Mouse (Mus musculus) frontal cortex, postnatal 10 days (tissue): Measurements from ENCODE around the gene Rbm8a.
"Not testable (repeated sequence)": the region's sequence is repeated elsewhere in the genome, so short reads cannot be mapped to it uniquely, and the experiment has no call there.

ENCODE experiments used
- DNase-seq, 2 experiments: peaks; one replicate each; pipeline ENCODE4 v3.0.0; 2022; ENCODE audit warnings: low spot score in 2 of 2, mixed read lengths in 1 of 2

The Rbm8a gene

DNA sequence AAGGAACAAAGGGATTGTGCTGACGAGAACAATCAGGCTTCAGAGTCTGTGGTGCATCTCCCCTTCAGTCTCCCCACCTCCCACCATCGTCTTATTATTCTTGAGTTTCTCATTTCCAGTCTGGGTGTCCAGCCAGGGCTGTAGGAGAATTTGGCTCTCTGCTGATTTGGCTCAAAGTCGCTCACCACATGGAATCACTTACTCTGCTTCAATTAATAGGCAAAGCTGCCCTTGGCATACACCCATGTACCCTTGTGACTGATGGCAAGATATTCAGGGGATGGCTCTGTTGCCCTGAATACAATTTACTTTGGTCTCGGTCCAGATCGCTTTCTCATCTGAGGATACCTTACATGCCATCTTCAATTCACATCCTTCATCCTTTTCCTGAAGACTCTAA lies 26.4 kb upstream of the Rbm8a start:
- DNase-seq: no peak

DNA sequence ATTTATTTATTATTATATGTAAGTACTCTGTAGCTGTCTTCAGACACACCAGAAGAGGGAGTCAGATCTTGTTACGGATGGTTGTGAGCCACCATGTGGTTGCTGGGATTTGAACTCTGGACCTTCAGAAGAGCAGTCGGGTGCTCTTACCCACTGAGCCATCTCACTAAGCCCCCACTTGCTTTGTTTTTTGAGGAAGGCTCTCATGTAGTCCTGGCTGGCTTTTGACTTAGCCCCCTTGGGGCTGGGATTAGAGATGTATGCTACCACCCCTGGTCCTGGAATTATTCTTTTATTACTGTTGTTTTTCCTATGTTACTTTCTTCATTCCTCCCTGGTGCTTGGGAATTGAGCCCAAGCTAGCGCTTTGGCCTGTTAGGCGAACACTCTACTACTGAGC lies 23.7 kb upstream of the Rbm8a start:
- DNase-seq: not testable (repeated sequence)

DNA sequence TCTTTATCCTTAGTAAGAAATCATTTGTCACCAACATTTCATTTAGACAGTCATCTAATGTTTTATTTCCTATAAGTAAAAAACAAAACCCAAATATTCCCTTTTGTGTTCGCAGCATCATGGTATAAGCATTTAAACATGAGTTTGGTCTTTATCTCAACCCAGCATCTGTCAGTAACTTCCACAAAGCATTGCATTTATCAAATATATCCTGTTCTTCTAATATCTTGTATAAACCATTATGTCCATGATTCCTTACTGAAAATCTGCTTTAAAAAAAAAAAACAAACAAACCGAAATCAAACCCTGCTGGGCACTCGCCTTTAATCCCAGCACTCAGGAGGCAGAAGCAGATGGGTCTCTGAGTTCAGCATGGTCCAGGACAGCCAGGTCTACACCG lies 23.1 kb upstream of the Rbm8a start:
- DNase-seq: no peak

DNA sequence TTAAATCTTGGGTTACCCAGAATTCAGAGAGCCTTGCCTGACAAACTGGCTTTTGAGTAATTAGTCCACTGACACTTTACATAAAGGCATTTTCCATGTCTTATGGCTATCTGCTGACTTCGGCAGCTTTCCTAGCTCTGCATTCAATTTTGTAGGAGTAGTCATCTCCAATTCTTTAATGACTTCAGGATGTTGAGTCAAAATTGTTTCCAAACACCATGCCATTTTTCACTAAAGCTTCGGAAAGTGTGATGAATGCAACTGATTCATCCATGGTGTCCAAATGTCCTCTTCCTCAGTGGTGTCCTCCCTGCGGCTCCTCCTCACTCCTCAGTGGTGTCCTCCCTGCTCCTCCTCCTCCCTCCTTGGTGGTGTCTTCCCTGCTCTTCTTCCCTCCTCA lies 11.8 kb upstream of the Rbm8a start:
- no peak for DNase-seq

DNA sequence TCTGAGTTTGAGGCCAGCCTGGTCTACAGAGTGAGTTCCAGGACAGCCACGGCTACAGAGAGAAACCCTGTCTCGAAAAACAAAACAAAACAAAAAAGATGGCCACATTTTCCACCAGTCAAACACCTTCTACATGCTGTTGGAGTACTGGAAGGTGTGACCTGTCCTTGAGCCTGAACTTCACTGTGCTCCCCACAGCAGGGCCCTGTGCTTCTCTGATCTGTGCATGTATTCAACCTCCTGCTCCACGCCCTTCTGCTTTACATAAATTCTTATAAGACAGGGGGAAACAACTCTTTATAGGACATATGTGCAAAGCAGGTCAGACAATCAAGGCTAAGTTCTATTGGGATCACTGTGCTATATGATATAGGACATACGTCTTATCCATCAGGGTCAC lies 6.5 kb upstream of the Rbm8a start:
- no peak for DNase-seq

DNA sequence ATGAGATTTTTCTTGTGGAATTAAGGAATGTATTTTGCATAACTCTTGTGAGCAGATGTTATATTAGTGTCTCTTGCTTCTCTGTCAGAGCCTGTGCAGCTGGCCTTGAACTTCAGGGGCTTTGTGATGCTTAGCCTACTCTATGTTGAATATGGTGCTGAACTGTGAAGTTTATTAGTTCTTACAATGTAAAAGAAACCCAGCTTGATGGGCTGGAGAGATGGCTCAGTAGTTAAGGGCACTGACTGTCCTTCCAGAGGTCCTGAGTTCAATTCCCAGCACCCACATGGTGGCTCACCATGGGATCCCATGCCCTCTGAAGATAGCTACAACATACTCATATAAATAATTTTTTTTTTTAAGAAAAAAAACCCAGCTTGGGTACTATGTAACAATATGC lies 2.3 kb downstream of the Rbm8a start:
- no peak for DNase-seq

DNA sequence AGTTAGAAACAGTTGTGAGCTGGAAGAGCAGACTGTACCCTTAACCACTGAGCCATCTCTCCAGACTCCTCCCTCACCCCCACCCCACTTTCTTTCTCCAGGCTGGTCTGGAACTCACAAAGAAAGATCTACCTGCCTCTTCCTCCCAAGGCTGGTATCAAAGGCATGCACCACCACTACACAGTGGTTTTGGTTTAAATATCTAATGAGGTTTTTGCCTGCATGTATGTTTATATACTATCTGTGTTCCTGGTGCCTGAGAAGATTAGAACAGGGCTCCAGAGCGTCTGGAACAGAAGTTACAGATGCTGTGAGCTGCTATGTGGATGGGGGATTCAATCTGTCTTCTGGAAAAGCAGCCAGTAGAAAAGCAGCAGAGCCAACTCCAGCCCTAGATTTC lies 4.3 kb downstream of the Rbm8a start:
- no peak for DNase-seq

DNA sequence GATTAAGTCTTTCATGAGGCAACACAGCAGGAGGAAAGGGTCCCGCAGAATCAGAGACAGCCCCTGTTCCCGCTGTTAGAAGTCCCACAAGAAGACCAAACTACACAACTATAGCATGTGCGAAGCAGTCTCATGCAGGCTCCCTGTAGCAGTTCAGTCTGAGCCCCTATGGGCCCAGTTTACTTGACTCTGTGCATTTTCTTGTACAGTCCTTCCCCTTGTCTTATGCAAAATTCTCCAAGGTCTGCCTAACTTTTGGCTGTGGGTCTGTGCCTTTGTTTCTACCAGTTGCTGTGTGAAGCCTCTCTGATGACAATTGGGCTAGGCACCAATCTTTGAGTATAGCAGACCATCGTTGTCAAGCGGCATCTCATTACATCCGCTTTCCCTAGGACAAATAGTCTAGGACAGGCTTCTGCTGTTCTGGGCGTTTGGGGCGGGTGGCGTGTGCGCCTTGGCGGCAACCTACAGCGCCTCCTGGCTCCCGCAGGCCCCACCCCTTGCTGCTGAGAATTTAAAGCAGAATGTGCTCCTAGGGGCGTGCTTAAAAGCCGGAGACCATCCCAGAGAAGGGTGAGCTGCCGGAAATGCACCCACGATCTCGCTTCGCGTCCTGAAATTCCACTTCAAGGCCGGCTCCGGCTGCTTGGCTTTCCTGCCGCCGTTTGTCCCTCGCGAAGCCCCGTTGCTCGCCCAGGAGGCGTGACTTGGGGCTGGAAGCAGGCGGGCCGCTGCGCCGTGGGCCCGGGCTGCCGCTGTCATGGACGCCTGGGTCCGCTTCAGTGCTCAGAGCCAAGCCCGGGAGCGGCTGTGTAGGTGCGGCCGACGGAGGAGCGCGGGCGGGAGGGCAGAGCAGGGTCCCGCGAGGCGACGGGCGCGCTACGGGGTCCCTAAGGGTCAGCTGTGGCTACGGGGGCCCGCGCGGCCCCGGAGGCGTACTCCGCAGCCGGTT lies 5.5 kb downstream of the Rbm8a start, which contains the start of the genes Pex11b and Gm42957:
Pex11b (plus strand) TSS at position 449 of the 952 bp plus-strand sequence.
Gm42957 (plus strand) TSS at position 547 of the 952 bp plus-strand sequence.
- peak; percentile 71 to 86 for DNase-seq

DNA sequence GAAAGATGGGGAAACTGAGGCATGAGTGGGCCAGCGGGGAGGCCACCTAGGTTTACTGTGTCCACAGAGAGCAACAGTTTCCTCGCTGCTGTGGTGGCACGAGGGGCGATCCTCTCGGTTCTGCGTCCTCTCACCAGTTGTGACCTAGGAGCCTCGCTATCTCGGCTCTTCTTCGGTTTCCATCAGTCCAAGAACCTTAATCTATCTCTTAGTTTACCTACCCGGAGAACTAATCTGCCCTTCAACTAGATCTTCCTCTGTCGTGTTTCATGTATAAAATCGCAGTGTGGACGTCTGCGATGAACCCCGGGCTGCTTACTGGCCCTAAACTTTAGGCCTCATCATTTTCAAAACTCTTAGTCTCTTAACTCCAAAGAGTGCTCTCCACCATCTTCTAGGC lies 6.2 kb downstream of the Rbm8a start:
- DNase-seq: no peak

DNA sequence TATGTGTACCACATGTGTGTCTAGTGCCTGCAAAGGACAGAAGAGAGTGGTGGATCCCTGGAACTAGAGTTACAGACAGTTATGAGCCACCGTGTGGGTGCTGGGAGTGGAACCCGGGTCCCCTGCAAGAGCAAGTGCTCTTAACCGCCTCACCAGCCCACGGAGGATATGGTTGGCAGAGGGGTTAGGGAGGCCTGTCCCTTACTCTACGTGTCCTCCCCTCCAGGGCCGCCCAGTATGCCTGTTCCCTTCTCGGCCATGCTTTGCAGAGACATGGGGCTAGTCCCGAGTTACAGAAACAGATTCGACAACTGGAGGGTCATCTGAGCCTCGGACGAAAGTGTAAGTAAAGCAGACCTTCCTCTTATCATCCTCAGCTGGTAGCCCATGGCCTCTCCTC lies 6.7 kb downstream of the Rbm8a start:
- peak in 1 of 2 experiments; percentile 20 for DNase-seq

DNA sequence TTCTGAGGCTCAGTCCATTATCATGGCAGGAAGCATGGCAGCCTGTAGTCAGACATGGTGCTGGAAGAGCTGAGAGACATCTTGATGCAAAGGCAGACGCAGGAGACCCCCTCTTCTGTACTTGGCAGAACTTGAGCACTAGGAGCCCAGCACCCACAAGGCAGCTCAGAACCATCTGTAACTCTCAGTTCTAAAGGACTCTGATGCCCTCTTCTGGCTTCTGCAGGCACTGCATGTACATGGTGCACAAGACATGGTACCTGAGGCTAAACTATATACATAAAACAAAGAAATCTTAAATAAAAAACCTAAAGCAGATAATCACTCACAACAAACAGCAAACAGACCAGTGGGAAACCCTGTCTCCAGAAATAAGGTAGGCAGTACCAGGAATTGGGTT lies 9.5 kb downstream of the Rbm8a start:
- peak in 1 of 2 experiments; percentile 28 for DNase-seq

DNA sequence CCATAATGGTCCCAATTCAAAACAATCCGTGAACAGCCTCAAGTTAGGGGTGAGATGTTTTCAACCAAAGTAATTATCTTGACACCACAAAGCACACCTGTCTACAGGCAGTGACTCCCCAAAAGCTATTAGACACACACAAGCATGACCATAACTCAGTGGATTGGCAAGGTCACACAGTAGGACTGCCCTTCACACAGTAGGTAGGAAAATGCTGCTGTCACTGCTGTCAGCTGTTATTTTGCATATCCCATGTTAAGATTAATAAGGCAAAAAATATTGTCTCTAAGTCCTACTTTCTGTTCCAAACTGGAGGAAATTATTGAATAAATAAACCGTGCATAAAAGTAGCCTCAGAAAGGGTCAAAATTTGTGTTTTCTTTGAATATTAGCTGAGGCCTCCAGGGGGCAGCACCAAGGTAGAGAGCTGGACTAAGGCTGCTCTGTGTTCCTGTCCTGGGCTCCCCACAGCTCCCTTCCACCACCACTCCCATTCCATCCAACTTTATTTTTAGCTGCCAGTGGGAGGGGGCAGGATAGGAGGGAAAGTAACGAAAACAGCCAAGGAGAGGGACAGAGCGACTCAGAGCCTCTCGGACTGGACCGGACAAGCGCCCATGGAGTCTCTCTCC lies 15.4 kb downstream of the Rbm8a start, which contains the start of gene Itga10:
Itga10 (plus strand) TSS at position 567 of the 632 bp plus-strand sequence.
- no peak for DNase-seq

DNA sequence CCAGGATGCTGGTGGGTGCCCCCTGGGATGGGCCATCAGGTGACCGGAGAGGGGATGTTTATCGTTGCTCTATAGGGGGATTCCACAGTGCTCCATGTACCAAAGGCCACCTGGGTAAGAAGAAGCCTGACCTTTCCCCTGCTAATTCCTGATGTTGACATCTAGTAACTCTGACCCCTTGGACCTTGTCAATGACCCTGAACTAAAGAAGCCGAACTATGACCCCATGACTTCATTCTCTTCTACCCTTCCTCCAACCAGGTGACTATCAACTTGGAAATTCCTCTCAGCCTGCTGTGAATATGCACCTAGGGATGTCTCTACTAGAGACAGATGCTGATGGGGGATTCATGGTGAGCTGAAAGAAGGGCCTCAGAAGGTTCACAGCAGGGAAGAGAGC lies 17.6 kb downstream of the Rbm8a start:
- no peak for DNase-seq

DNA sequence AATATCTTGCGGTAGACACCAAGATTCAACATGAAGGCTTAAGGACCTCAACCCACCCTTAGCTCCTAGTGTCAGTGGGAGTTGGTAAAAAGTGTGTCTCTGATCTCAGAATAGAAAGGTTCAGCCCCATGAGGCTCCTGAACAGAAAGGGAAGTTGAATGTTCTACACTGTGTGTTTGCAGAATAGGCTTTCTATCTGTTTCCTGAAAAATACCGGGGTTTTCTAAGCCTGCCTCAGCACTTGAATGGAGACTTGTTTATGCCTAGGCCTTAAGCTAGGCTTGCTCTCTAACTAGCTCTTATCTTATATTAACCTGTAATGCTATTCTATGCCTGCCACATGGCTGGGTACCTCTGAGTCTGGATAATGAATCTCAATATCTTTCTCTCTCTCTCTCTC lies 31.2 kb downstream of the Rbm8a start:
- DNase-seq: no peak

DNA sequence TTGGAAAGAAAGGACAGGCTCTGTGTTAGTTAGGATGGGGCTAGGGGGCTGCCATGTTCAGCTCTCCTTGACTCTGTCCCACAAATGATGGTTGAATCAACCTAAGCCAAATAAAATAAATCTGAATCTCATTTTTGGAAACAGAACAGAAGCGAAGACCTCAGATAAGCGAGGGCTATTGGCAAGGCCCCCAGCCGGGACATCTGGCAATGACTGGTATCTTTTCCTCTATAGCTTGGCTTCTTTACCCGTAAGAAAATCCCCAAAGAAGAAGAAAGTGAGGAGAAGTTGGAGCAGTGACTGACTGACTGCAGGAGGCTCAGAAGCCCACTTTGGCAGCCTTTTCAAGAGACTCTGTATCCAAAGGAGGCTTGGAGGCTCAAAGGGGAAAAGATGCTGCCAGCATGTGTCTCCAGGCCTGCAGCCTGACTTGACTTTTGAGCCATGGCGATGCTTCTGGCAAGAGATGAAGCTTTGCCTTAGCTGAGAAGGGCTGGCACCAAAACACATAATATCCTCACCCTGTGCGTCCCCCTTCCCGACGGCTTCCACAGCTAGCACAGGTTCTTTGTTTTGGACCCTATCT lies 33.1 kb downstream of the Rbm8a start:
- DNase-seq: no peak

DNA sequence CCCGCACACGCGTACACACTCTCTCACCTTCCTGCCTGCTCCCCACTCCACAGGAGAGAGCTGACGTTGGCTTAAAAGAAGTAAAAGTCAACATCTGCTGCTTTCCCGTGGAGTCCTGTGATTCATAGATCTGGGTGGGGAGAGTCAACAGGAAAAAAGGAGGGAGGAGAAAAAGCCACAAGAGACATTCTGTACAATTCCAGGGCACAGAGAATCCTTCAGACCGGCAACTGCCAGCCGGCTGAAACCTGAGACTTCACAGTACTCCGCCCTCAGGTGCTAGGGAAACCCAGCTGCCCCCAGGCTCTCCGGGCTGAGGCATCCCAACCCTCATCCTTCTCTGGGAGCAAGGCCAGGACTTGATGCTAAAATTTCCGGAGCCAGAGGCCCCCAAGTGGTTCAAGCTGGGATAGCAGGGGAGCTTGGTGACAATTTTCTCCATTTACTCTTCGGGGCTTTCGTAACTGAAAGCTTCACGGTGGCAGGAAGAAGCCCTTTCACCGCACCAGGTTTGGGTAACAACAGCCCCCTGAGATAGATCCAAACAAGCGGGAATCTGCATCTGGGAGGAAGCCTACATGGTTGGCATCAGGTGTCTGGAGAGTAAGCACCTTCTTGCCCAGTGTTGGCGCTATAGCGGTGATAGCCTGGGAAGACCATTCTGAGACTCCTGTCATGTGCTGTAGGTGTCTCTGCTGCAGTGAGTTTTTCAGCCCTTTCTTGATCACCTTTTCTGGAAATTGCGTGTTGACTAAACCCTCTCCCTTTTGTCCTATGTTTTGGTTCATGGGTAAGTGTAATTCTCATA lies 33.9 kb downstream of the Rbm8a start:
- DNase-seq: peak; percentile 64 to 81

DNA sequence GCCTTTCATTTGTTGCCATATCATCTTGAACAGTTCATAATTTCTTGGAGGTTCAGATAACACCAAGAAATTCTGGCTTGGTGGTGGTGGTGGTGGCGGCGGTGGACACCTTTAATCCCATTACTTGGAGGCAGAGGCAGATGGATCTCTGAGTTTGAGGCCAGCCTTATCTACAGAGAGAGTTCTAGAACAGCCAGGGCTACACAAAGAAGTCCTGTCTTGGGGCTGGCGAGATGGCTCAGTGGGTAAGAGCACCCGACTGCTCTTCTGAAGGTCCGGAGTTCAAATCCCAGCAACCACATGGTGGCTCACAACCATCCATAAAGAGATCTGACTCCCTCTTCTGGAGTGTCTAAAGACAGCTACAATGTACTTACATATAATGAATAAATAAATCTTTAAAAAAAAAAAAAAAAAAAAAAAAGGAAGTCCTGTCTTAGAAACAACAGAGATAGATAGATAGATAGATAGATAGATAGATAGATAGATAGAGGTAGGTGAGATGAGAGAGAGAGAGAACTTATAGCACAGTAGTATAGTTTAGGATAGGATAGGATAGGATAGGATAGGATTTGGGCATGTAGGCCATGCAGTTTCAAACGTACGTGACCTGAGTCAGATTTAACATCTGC lies 36.1 kb downstream of the Rbm8a start:
- not testable (repeated sequence) for DNase-seq

DNA sequence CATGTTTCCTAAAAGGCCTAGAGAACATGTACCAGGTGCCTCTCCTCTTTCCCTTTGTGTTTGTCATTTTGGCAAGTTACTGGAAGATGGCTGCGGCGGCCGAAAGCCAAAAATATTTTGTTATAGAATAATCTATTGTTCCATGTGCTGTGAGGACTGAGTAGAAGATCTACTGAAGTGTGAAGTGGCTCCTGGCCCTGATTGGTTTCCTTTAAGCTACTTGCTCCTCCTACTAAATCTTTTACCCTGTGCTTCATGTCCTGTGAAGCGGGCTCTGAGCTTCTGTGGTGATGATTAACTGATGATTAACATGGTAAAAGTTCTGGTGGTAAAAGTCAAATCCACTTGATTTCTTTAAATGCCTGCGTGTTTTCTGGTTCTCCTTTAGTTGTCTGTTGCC lies 37.2 kb downstream of the Rbm8a start:
- no peak for DNase-seq

DNA sequence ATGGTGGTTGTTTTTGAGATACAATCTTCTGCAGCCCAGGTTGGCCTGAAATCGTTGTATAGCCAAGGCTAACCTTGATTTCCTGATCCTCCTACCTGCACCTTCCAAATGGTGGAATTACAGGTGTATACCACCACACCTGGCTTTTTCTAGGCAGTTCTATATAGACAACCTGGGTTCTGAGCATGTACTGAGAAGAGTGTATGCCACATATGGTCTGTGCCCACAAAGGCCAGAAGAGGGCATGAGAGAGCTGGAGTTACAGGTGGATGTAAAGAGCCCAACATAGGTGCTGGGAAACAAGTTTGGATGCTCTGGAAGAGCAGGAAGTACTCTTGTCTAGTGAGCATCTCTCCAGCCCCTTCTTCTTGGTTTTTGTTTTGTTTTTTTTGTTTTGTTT lies 37.6 kb downstream of the Rbm8a start:
- DNase-seq: no peak

DNA sequence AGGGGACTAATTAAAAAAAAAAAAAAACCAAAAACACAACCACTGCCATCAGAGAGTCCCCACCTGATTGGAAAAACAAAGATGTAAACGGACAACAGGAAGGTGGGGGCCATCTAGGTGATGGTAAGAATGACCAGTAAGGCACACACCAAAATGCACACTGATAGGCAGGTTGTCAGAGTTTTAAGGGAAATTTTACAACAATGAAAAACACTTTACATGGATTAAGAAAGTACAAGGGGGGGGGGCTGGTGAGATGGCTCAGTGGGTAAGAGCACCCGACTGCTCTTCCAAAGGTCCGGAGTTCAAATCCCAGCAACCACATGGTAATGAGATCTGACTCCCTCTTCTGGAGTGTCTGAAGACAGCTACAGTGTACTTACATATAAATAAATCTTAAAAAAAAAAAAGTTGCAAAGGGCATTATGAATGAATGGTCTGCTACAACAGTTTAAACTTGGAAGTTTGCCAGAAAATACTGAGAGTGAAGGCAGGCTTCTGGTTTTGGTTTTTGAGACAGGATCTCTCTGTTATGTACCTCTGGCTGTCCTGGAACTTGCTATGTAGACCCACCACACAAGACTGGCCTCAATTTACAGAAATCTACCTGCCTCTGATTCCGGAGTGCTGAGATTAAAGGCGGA lies 38.8 kb downstream of the Rbm8a start:
- DNase-seq: no peak
